Mouse (Mus musculus) bone marrow macrophage, adult 2 months (primary cell): ENCODE measurements at regions not wholly inside any gene's neighbourhood (a gene's known extent, or its start where the extent isn't known, plus 50 kb on each side); places are given as distances from the start of the nearest gene placed in this dataset.

Experiments
- CTCF ChIP-seq: IDR thresholded peaks from 2 replicates; pipeline ENCODE4 v1.5.1; 2012; ENCODE audit warnings: low read depth, mild to moderate bottlenecking, low read length, moderate library complexity
- POLR2A ChIP-seq: IDR thresholded peaks from 2 replicates; pipeline ENCODE4 v1.6.1; 2012; ENCODE audit warnings: mild to moderate bottlenecking, low read depth, low read length, borderline replicate concordance

DNA sequence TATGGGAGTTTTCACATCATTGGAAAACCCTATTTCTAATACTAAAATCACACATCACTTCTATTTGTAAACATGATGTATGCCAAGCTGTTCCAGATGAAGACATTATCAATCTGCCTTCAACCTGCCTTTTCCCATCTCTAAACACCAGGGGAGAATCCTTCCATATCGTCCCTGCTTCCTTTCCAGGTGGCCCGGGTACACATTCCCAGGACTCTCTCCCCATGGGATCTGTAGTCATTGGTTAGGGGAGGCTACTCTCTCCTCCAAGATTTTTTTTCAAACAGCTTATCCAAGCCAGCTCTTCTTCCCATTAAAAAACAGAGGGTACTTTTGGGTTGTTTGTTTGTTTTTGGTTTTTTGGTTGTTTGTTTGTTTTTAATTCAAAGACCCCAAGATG lies 650.7 kb downstream of the Tlr4 start:
- no peak for TF ChIP-seq CTCF
- TF ChIP-seq POLR2A: no peak
